Mouse (Mus musculus): ENCODE measurements around the gene Tacr3. TPM values are rescaled to one million over a fixed set of nuclear protein-coding genes. Genes with fewer than 3 reads are reported as not detected.

Gene Tacr3
- polyA plus RNA-seq, 1 experiment: 2.1 TPM

- 23% methylated on average over 4 of the region's 4 CpGs for WGBS
- H3K27ac ChIP-seq (ENCODE audit: insufficient read depth, low read length): no peak overlapping the region
- DNase-seq: no peak
- H3K4me3 ChIP-seq (replicated peaks; ENCODE audit: insufficient read depth, low read depth, low read length): no peak overlapping the region
- no peaks in the 10 kb centered on the region for H3K4me1 ChIP-seq (ENCODE audit: control insufficient read depth, insufficient read depth, low read length)
- H3K27me3 ChIP-seq (ENCODE audit: control insufficient read depth, insufficient read depth, low read length): no peaks in the 10 kb centered on the region
- TF ChIP-seq CTCF (IDR thresholded peaks at IDR 0.05; ENCODE audit: borderline replicate concordance, insufficient read depth, low read depth, low read length) (no peak), POLR2A (IDR thresholded peaks at IDR 0.05; ENCODE audit: borderline replicate concordance, insufficient read depth, low read length) (no peak)
Measured at GRCm38 (mm10) chr3:134935461-134935860, 106.7 kb downstream of the Tacr3 start.

GRCm38 (mm10) chr3:134963461-134963860, 134.7 kb downstream of the Tacr3 start:
- Histone ChIP-seq H3K27ac (ENCODE audit: insufficient read depth, low read length) (no peak overlapping the region), H3K4me3 (replicated peaks; ENCODE audit: insufficient read depth, low read depth, low read length) (no peak overlapping the region), H3K27me3 (ENCODE audit: control insufficient read depth, insufficient read depth, low read length) (no peaks in the 10 kb centered on the region), H3K4me1 (ENCODE audit: control insufficient read depth, insufficient read depth, low read length) (no peaks in the 10 kb centered on the region; the same call in 1 of the 2 replicates)
- no peak for DNase-seq
- no peak for TF ChIP-seq POLR2A (IDR thresholded peaks at IDR 0.05; ENCODE audit: borderline replicate concordance, insufficient read depth, low read length)
- TF ChIP-seq CTCF (IDR thresholded peaks at IDR 0.05; ENCODE audit: borderline replicate concordance, insufficient read depth, low read depth, low read length): no peak
- WGBS: 18% methylated on average over 6 of the region's 6 CpGs

DNA sequence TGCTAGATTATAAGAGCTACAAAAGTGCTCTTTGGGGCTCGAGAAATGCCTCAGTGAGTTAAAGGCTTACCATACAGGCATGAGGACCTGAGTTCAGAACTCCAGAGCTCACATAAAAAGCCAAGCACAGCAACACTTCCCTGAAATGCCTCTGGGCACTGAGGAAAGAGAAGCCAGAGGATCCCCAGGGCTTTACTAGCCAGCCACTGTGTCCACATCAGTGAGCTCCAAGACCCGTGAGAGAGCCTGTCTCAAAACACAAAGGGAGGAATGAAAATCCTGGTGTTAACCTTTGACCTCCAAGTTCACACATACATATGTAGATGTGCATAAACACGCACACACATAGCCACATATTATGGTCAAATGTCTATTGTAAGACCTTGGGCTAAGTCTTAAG, 150.1 kb downstream of the Tacr3 start:
- no peak for DNase-seq
- TF ChIP-seq CTCF (IDR thresholded peaks at IDR 0.05; ENCODE audit: borderline replicate concordance, insufficient read depth, low read depth, low read length): no peak
- no peak for TF ChIP-seq POLR2A (IDR thresholded peaks at IDR 0.05; ENCODE audit: borderline replicate concordance, insufficient read depth, low read length)
- Histone ChIP-seq H3K4me3 (replicated peaks; ENCODE audit: insufficient read depth, low read depth, low read length) (no peak overlapping the region), H3K27me3 (ENCODE audit: control insufficient read depth, insufficient read depth, low read length) (no peaks in the 10 kb centered on the region), H3K27ac (ENCODE audit: insufficient read depth, low read length) (no peak overlapping the region), H3K4me1 (ENCODE audit: control insufficient read depth, insufficient read depth, low read length) (no peaks in the 10 kb centered on the region)
- whole genome bisulfite sequencing: 42% methylated on average over 3 of the region's 3 CpGs

GRCm38 (mm10) chr3:134980140-134980539, 151.3 kb downstream of the Tacr3 start:
- TF ChIP-seq CTCF (IDR thresholded peaks at IDR 0.05; ENCODE audit: borderline replicate concordance, insufficient read depth, low read depth, low read length) (no peak), POLR2A (IDR thresholded peaks at IDR 0.05; ENCODE audit: borderline replicate concordance, insufficient read depth, low read length) (no peak)
- H3K4me1 ChIP-seq (ENCODE audit: control insufficient read depth, insufficient read depth, low read length): no peaks in the 10 kb centered on the region
- no peak overlapping the region for H3K27ac ChIP-seq (ENCODE audit: insufficient read depth, low read length)
- no peak overlapping the region for H3K4me3 ChIP-seq (replicated peaks; ENCODE audit: insufficient read depth, low read depth, low read length)
- 31% methylated on average over 3 of the region's 3 CpGs for WGBS
- DNase-seq: no peak
- H3K27me3 ChIP-seq (ENCODE audit: control insufficient read depth, insufficient read depth, low read length): no peaks in the 10 kb centered on the region

Data from cerebellum, adult 2 months (tissue).